Mouse (Mus musculus) adrenal gland (tissue): ENCODE measurements around the gene Camk1g.

Experiments used
- intact Hi-C: fragments of 180-260 bp; cut with DNase I; formaldehyde crosslinking; loops from one replicate; pipeline ENCODE4 v1.15.1; 2025
- long read RNA-seq, 2 experiments: library from polyadenylated mRNA; unstranded; transcript quantifications; one replicate each; pipeline ENCODE4 v2.0.0; 2020; ENCODE audit warnings: borderline replicate concordance in 1 of 2; ENCODE audit not compliant: insufficient replicate concordance in 1 of 2

The Camk1g gene
- long read RNA-seq, experiment 1: 0 reads
- long read RNA-seq, experiment 2: 0 reads

DNA sequence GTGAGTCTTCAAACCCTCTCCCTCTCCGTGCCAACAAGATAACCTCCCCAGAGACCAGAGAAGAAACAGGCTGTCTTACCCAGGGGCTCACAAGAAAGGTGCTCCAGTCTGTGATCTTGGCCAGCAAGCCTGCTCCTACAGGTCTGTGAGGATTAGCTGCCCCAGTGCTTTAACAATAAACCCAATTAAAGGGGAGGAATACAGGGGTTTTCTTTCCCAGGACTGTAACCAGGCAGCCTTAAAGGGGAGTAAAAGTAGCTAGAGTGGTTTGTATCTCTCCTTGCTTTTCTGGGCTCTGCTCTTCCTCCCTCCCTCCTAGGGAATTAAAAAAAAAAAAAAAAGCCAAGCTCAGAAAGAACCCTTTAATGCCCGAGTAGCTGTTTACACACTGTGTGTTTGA, at the start of gene Camk1g:
Gene Camk1g, minus strand, starts transcription at position 203 of the 400 bp plus-strand sequence.
- intact Hi-C loops: no loop called here

DNA sequence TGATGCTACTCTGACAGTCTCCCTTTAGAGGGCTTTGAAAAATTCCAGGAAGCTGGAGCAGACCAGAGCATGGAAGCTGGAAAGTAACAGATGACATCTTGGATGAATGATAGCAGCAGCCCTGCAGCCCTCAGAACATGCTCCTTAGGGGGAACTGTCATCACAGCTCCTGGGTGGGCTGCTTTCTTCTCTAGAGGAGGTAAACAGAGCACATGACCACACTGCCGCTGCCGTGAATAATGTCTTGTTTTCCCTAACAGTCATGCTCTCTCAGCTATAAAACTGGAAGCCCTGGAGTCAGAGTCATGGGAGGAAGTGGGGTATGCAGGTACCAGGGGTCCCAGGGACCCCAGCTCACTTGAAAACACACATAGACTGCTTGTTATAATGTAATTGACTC, 49.1 kb upstream of the Camk1g start:
- intact Hi-C loops: no loop called here

GRCm38 (mm10) chr1:193418656-193419055, 48.6 kb upstream of the Camk1g start:
- intact Hi-C loops: no loop called here

DNA sequence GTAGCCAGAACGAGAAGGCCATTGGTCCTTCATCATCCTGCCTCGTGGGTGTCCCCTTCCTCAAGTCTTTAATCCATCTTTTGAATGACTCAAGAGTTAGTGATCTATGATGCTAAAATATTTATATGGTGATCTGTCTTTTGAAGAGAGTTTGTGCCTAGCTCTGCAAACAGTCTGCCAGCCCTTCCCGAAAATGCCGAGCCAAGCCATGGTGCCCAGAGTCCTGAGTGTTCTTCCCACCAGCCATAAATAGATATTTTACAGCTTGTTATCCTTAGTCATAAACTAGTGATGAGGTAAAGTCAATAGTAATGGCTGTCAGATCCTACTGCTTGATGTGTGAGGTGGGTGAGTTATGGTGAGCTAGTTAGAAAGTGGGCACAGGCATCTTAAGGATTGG, 44.0 kb upstream of the Camk1g start:
- intact Hi-C loops: no loop called here

DNA sequence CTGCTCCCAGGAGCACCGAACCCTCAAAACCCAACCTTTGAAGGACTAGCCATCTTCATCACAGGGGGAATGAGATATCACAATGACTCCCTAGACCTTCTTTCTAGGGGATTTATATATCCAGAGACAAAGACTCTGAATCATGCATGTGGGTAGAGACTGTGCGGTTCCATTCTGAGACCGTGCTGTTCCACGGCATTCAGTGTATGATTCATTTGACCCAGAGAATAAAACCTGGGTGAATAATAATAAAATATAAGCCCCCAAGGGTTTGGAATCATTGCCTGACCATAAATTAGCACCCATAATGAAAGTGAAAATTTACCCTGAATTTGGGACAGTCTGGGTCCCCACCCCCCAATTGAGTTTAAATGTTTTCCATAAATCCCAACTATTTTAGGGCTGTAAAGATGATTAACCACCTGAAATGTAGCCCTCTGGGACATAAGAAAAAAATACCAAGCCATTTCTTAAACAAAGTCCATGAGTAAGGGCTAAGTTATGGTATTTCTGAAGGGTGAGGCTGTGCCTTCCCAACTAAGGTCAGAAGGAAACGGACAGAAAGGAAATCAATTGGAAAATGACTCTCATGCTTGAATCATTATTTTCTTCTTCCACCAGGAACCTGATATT, 43.4 kb upstream of the Camk1g start:
- intact Hi-C loops: no loop called here

- intact Hi-C loops: no loop called here
Observed at GRCm38 (mm10) chr1:193407487-193407886, 37.4 kb upstream of the Camk1g start.

GRCm38 (mm10) chr1:193406059-193406642, 36.1 kb upstream of the Camk1g start:
- intact Hi-C loops: no loop called here

- intact Hi-C loops: no loop called here
Observed at GRCm38 (mm10) chr1:193401695-193402094, 31.6 kb upstream of the Camk1g start.

DNA sequence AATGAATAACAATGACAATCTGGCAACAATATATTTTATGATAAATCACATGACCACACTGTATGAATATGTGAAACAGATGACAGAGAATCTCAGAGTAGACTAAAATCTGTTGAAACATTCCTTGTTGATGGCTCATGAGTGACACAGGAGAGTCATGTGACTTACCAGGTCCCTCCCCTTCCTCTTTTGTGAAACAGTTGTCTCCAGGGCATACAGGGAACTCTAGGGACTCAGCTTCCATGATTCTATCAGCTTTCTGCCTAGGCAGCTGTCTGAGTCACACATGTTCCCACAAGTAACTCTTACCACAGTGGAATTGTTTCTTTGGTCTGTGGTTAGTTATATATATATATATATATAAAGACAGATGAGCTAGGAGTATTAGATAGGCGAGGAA, 30.2 kb upstream of the Camk1g start:
- intact Hi-C loops: no loop called here

GRCm38 (mm10) chr1:193398728-193399437, 28.8 kb upstream of the Camk1g start:
- intact Hi-C loops: no loop called here

GRCm38 (mm10) chr1:193397109-193397508, 27.0 kb upstream of the Camk1g start:
- intact Hi-C loops: no loop called here

GRCm38 (mm10) chr1:193392266-193392665, 22.2 kb upstream of the Camk1g start:
- intact Hi-C loops: no loop called here

DNA sequence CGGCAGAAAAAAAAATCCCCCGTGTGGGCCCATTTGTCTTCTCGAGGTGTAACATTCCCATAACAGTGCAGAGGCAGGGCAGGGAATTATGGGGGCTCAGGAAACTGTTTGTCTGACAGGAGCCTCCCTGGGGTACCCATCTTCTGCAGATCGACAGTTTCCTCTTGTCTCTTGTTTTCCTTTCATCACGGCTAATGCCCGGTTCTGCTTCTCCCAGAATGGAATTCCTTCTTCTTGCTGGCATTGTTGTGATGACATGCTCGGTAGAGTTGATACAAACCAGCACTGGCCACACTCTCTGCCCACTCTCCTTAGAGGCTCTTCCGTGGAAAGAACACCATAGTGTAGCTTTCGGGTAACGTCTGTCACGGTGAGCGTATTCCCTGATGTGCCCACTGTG, 19.9 kb upstream of the Camk1g start:
- intact Hi-C loops: no loop called here

DNA sequence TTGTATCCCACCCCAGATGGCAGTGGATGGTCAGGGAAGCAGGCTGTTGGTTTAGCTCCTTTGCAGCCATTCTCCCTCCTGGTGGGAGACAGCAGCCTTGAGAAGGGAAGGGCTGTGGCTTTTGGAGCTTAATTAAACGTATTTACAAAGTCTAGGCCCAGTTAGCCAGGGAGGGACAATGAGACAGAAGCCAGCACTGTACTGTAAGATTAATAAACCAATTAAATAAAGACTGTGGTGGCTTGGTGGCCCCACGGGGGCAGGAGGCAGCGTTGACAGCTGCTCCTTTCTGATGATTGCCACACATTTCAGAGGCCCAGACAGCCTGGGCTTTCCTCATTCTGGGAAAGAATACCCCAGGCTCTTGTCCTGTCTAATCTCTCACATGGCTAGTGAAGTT, 19.4 kb upstream of the Camk1g start:
- intact Hi-C loops: loop anchor here (5.0 kb wide), 2 partner anchors 58 to 313 kb away; no protein-coding TSS in a partner anchor

- intact Hi-C loops: loop anchor here (2.0 to 5.0 kb wide), 3 partner anchors 60 to 315 kb away; no protein-coding TSS in a partner anchor
Observed at GRCm38 (mm10) chr1:193387241-193387640, 17.1 kb upstream of the Camk1g start.

DNA sequence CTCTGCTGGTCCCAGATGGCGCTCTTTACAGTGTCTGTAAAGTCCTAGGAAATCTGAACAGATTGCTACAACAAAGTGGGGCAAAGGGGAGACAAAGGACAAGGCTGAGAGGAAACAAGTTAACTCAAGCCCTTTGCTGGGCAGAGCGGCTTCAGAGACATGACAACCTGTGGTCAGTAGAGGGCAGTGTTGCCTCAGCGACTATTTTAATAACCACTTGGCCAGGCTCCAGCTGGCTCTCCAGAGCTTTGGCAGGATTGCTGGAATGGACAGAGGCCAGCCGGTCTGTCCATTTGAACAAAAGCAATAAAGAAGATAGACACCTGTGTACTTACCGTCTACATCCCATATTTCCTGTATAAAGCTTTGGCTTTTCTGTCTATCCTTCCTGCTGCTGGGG, 16.0 kb upstream of the Camk1g start:
- intact Hi-C loops: loop anchor here (2.0 to 5.0 kb wide), 3 partner anchors 61 to 316 kb away; no protein-coding TSS in a partner anchor

DNA sequence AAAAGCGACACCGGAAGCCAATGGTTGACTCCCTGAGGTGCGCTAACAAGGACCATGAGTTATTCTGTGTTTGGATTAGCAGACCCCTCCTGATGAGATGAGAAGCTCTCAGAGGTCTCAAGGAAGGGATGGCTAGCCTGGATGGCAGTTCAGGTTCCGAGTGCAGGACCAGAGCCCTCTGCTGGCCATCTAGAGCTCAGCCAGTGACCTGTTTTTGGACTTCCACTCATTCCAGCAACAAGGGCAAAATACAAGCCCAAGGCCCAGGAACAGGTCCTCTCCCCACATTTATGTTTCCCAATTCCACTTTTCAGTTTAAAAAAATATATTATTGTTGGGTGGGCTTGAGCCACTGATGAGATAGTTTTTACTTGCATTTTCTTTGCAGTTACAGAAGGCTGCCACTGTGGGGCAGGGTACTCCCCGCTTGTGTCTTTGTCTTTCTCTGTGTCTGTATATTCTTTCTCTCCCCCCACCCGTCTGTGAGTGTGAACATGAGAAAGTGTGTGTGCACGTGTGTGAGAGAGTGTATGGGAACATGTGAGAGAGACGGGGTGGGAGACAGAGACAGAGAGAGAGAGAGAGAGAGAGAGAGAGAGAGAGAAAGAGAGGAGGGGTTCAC, 12.9 kb upstream of the Camk1g start:
- intact Hi-C loops: loop anchor here (5.0 kb wide), 1 partner anchor 131 kb away; no protein-coding TSS in a partner anchor

- intact Hi-C loops: loop anchor here (5.0 kb wide), 1 partner anchor 130 kb away; no protein-coding TSS in a partner anchor
Observed at GRCm38 (mm10) chr1:193382435-193382834, 12.3 kb upstream of the Camk1g start.

- intact Hi-C loops: loop anchor here (5.0 kb wide), 1 partner anchor 130 kb away; no protein-coding TSS in a partner anchor
Observed at GRCm38 (mm10) chr1:193381597-193382404, 11.7 kb upstream of the Camk1g start.

DNA sequence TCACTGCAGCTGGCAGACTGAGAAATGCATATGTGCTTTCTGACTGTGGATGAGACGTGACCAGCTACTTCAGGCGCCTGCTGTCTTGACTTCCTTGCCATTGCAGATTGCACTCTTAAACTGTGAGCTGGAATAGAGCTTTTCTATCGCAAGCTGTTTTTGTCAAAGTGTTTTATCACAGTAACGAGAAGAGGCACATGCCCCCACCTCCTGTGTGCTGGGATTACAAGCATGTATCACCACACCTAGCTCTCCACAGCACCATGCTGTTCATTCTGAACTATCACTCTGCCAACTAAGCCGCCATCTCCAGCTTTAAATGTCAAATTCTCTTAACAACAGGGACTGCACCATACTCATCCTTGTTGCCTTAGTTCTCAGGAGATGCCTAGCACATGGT, 10.8 kb upstream of the Camk1g start:
- intact Hi-C loops: loop anchor here (5.0 kb wide), 1 partner anchor 129 kb away; no protein-coding TSS in a partner anchor

DNA sequence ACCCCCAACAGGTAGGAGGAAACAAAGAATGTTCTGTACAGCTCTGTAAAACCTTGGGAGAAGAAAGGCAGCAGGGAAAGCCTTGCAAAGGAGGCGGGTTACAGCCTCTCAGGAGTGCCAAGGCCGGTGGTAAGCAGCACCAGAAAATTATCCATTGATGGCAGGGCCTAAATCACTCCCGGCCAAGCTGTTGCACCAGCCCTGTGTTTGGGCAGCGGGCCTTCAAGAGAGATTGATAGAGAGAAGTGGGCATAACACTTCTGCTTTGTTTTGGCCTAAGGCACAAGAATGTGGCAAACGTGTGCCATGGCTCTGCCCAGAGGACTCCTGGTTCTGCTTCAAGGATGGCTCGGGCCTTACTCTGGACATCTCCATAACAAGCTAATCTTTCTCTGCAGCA, 9.5 kb upstream of the Camk1g start:
- intact Hi-C loops: loop anchor here (5.0 kb wide), 3 partner anchors 47 to 172 kb away; partner anchors contain the start of gene Lamb3
